Mouse (Mus musculus) kidney, adult 2 months (tissue): ENCODE data around the gene Abcg4. TPM values are rescaled to one million over a fixed set of nuclear protein-coding genes. Genes with fewer than 3 reads are reported as not detected.
"Not testable (repeated sequence)": the region's sequence is repeated elsewhere in the genome, so short reads cannot be mapped to it uniquely, and the experiment has no call there.

ENCODE experiments used
- DNase-seq: peaks from one replicate; pipeline ENCODE4 v3.0.0; 2021
- H3K27ac ChIP-seq: fragments of 200-500 bp; 2 replicates; pipeline ENCODE4 v1.5.1; 2012; ENCODE audit warnings: low read depth, low read length, control low read depth, inconsistent platforms; ENCODE audit not compliant: insufficient read depth
- H3K27me3 ChIP-seq: fragments of 200-500 bp; replicated peaks from 2 replicates; pipeline ENCODE4 v1.6.1; 2012; ENCODE audit warnings: mild to moderate bottlenecking, moderate library complexity, low read length, inconsistent platforms; ENCODE audit not compliant: control insufficient read depth, insufficient read depth
- H3K36me3 ChIP-seq: fragments of 200-500 bp; 2 replicates; pipeline ENCODE4 v1.6.1; 2012; ENCODE audit warnings: mild to moderate bottlenecking, moderate library complexity, low read length, inconsistent platforms; ENCODE audit not compliant: control insufficient read depth, insufficient read depth
- H3K4me1 ChIP-seq: fragments of 200-500 bp; 2 replicates; pipeline ENCODE4 v1.6.1; 2011; ENCODE audit warnings: low read length; ENCODE audit not compliant: control insufficient read depth, insufficient read depth
- H3K4me3 ChIP-seq: fragments of 200-500 bp; 2 replicates; pipeline ENCODE4 v1.5.1; 2011; ENCODE audit warnings: mild to moderate bottlenecking, low read depth, low read length, control low read depth; ENCODE audit not compliant: insufficient read depth
- CTCF ChIP-seq: fragments of 200-500 bp; conservative IDR thresholded peaks from 2 replicates; pipeline ENCODE4 v1.5.1; 2011; ENCODE audit warnings: low read depth, mild to moderate bottlenecking, control low read depth, low read length, moderate library complexity, mixed read lengths; ENCODE audit not compliant: insufficient read depth, insufficient read length
- POLR2A ChIP-seq: fragments of 200-500 bp; IDR thresholded peaks from one replicate; pipeline ENCODE4 v1.6.1; 2011; ENCODE audit warnings: low read depth, low read length, control low read depth
- WGBS: fragments of 180-500 bp; shearing (Covaris S2); methylation state at CpG from one replicate; pipeline ENCODE4 v1.1.7; 2018; 5-methylcytosine and 5-hydroxymethylcytosine counted together
- polyA plus RNA-seq: library from polyadenylated mRNA; depleted of rRNA; stranded (reverse); fragments of >200 nt; gene quantifications from 2 replicates; pipeline ENCODE4 v1.2.3, GENCODE M21; 2012

The Abcg4 gene
- polyA plus RNA-seq, 1 experiment = 0.45 TPM

GRCm38 (mm10) chr9:44311136-44312134, 23.0 kb upstream of the Abcg4 start:
- Histone ChIP-seq H3K27ac (peak overlapping the region; percentile 81), H3K4me1 (no peaks in the 10 kb centered on the region), H3K4me3 (peak overlapping the region; percentile 27), H3K27me3 (no peaks in the 10 kb centered on the region), H3K36me3 (peaks cover 9% of the 10 kb centered on the region; the same call in 1 of the 2 replicates)
- DNase-seq = peak; percentile 78
- TF ChIP-seq CTCF = no peak
- no peak for TF ChIP-seq POLR2A
- WGBS = 46% methylated on average over 27 of the region's 27 CpGs

GRCm38 (mm10) chr9:44310750-44311135, 22.3 kb upstream of the Abcg4 start:
- Histone ChIP-seq H3K4me1 (no peaks in the 10 kb centered on the region), H3K27ac (peak overlapping the region; percentile 78), H3K36me3 (peaks cover 9% of the 10 kb centered on the region; the same call in 1 of the 2 replicates), H3K27me3 (no peaks in the 10 kb centered on the region), H3K4me3 (no peak overlapping the region)
- DNase-seq = no peak
- TF ChIP-seq POLR2A (no peak), CTCF (no peak)
- WGBS = 58% methylated on average over 10 of the region's 10 CpGs

DNA sequence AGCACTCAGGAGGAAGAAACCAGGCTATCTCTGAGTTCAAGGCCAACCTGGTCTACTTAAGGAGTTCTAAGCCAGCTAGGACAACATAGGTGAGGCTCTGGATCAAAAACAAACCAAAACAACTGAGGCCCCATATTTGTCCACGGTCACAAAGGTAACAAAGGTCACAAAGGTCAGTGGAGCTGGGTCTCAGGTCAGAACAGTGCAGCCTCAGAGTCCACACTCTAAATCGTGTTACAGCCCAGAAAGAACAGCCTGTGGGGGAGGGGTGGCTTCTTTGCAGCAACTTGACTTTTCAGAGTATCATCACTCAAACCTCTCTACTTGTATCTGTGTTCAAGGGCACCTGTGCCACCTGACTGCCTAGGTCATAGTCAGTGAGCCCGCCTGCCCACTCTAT, 21.3 kb upstream of the Abcg4 start:
- 60% methylated on average over 3 of the region's 3 CpGs for WGBS
- H3K4me3 ChIP-seq = no peak overlapping the region
- peaks cover 3% of the 10 kb centered on the region; the same call in 1 of the 2 replicates for H3K36me3 ChIP-seq
- DNase-seq = no peak
- H3K4me1 ChIP-seq = no peaks in the 10 kb centered on the region
- no peaks in the 10 kb centered on the region for H3K27me3 ChIP-seq
- TF ChIP-seq CTCF (no peak), POLR2A (no peak)
- H3K27ac ChIP-seq = no peak overlapping the region

DNA sequence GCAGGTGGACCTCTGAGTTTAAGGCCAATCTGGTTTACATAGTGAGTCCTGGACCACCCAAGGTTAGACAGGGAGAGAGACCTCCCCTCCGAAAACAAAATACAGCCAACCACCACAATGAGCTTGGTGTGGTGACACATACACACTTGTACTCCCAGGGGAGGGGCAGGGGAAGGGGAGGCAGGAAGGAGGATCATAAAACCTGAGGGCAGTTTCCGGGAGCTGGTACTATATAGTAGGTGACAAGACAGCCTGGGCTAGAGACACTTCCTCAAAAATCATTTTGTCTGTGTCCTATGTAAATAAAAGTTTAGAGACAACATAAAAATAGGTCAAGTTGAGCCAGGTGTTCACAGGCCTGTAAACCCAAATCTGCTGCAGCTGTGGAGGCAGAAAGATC, 18.8 kb upstream of the Abcg4 start:
- 76% methylated on average over 2 of the region's 2 CpGs for WGBS

GRCm38 (mm10) chr9:44306532-44306931, 18.1 kb upstream of the Abcg4 start:
- WGBS = 90% methylated on average over 6 of the region's 6 CpGs
- H3K27ac ChIP-seq = no peak overlapping the region

More for the DNA sequence above, 18.8 kb upstream of the Abcg4 start:
- Histone ChIP-seq H3K27me3 (no peaks in the 10 kb centered on the region), H3K36me3 (no peaks in the 10 kb centered on the region; the same call in 1 of the 2 replicates), H3K27ac (no peak overlapping the region), H3K4me1 (no peaks in the 10 kb centered on the region; the same call in 1 of the 2 replicates), H3K4me3 (no peak overlapping the region)
- TF ChIP-seq CTCF = no peak
- TF ChIP-seq POLR2A = no peak
- no peak for DNase-seq

DNA sequence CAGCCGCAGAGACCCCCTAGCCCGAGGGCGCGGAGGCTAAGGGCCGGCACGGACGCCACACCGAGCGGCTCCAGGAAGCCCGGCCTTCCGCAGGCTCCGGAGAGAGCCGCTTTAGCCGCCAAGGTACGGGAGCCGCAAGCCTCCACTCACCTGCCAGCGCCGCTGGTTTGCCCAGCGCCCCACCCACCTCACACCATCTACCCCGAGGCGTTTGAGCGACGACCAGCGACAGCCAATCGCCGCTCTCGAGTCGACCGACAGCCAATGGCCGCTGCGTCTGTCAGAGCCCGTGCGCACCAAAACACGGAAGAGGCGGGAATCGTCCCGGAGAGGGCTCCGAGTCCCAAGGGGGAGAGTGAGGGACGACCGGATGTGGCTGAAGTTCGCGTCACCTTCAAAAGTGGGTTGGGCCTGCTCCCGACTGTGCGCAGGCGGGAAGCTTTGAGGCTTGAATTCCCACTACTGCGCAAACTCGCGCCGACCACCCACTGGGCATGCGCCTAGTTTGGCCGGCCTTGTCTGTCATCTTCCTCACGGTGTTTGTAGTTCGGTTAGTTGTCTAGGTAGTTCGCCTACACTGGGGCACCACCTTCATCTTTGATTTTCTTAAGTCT, 17.2 kb upstream of the Abcg4 start, which contains the start of gene Hinfp:
TSS of gene Hinfp (minus strand) at position 206 of the 614 bp plus-strand sequence.
- Histone ChIP-seq H3K4me3 (peak within 1 kb of the TSS; percentile 74), H3K27me3 (no peaks in the 10 kb centered on the region), H3K27ac (peak within 1 kb of the TSS; percentile 51), H3K4me1 (no peaks in the 10 kb centered on the region; the same call in 1 of the 2 replicates), H3K36me3 (no peaks in the 10 kb centered on the region; the same call in 1 of the 2 replicates)
- WGBS = under 1% methylated on average over 54 of the region's 54 CpGs
- TF ChIP-seq POLR2A = peak; percentile 74
- no peak for TF ChIP-seq CTCF
- peak; percentile 100 for DNase-seq

More at GRCm38 (mm10) chr9:44306532-44306931, 18.1 kb upstream of the Abcg4 start:
- Histone ChIP-seq H3K27me3 (no peaks in the 10 kb centered on the region), H3K4me3 (no peak overlapping the region), H3K36me3 (no peaks in the 10 kb centered on the region; the same call in 1 of the 2 replicates), H3K4me1 (no peaks in the 10 kb centered on the region; the same call in 1 of the 2 replicates)
- TF ChIP-seq CTCF (no peak), POLR2A (no peak)
- DNase-seq = no peak

GRCm38 (mm10) chr9:44300001-44300400, 11.6 kb upstream of the Abcg4 start:
- not testable (repeated sequence) for H3K4me3 ChIP-seq, H3K36me3 ChIP-seq, DNase-seq, H3K27ac ChIP-seq, H3K27me3 ChIP-seq, H3K4me1 ChIP-seq
- 94% methylated on average over 3 of the region's 3 CpGs for WGBS
